ENCODE assay signal across 8 mouse cellular contexts in the genomic region with DNA sequence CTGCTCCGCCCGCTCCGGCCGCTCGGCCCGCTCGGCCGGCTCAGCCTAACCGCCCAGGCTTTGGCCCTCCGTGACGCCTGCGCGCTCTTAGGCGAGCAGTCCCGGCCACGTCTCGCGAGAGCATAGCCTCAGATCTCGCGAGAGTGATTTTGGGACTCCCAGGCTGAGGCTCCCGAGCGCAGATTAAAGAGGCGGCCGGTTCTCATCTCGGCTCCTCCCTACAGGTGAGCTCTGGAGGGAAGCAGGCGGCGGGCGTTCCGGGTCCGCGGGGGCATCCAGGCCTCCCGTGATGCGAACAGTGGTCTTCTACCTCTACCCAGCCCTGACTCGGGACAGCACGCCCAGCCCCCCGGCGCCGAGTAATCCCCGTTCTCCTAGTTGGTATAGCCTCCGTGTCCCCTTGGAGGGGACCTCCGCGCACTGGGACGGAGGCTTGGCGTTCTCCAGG. TPM values are rescaled to one million over a fixed set of nuclear protein-coding genes. Genes with fewer than 3 reads are reported as not detected.
DNase-seq lines count a peak whose midpoint lies in the region; ATAC-seq and TF ChIP-seq lines count a peak whose summit lies in the region.

A gene (minus strand): TSS at position 89 of the 448 bp plus-strand sequence.

- TF ChIP-seq CTCF in liver, embryonic 14.5 days (IDR thresholded peaks at IDR 0.05; ENCODE audit: low read depth), result no peak
- no peak for TF ChIP-seq CTCF in stomach, postnatal 0 days (IDR thresholded peaks at IDR 0.05; ENCODE audit: low read depth)

- peak; percentile 86 for DNase-seq in c-Kit-negative CD71-positive TER-119-positive erythroid progenitor cells, embryonic 14.5 days (ENCODE audit: low read depth, low spot score)
- peak; percentile 69 for DNase-seq in fibroblast of lung, adult 2 months (ENCODE audit: low read depth)
- peak; percentile 92 to 94 for DNase-seq in kidney, postnatal 25 days
- peak; percentile 84 to 87 (median 84) for DNase-seq in liver, embryonic 14.5 days (ENCODE audit: low read depth in 3 of 3, low spot score in 3 of 3)
- peak; percentile 91 for DNase-seq in neural tube, embryonic 11.5 days (ENCODE audit: low spot score)
- peak; percentile 88 for DNase-seq in stomach, postnatal 0 days (ENCODE audit: low spot score)

- peak within 1 kb of the TSS; percentile 68 for H3K9ac ChIP-seq in heart, embryonic 15.5 days
- peak within 1 kb of the TSS; percentile 78 for H3K9ac ChIP-seq in liver, embryonic 14.5 days (replicated peaks)
- peak within 1 kb of the TSS; percentile 71 for H3K9ac ChIP-seq in neural tube, embryonic 11.5 days (ENCODE audit: low read length)
- H3K9ac ChIP-seq in stomach, postnatal 0 days (ENCODE audit: low read length), result peak within 1 kb of the TSS; percentile 78

- no peaks in the 10 kb centered on the region for H3K9me3 ChIP-seq in heart, embryonic 15.5 days (replicated peaks)
- H3K9me3 ChIP-seq in liver, embryonic 14.5 days (ENCODE audit: control insufficient read depth, low read length), result no peaks in the 10 kb centered on the region
- no peaks in the 10 kb centered on the region for H3K9me3 ChIP-seq in neural tube, embryonic 11.5 days (ENCODE audit: control insufficient read depth, low read length)
- no peaks in the 10 kb centered on the region for H3K9me3 ChIP-seq in stomach, postnatal 0 days (ENCODE audit: control insufficient read depth, low read length)

- H3K36me3 ChIP-seq in heart, embryonic 15.5 days, result no peaks in the 10 kb centered on the region
- no peaks in the 10 kb centered on the region for H3K36me3 ChIP-seq in liver, embryonic 14.5 days (replicated peaks; ENCODE audit: control insufficient read depth, insufficient read depth, low read depth)
- no peaks in the 10 kb centered on the region for H3K36me3 ChIP-seq in neural tube, embryonic 11.5 days (ENCODE audit: control insufficient read depth, insufficient read depth, low read length)
- no peaks in the 10 kb centered on the region for H3K36me3 ChIP-seq in stomach, postnatal 0 days (ENCODE audit: control insufficient read depth, insufficient read depth, low read length)

- peak within 1 kb of the TSS; percentile 66 for H3K4me3 ChIP-seq in heart, embryonic 15.5 days
- H3K4me3 ChIP-seq in liver, embryonic 14.5 days (ENCODE audit: insufficient read depth in 1 of 2, low read depth in 2 of 2, low read length in 2 of 2), result peak within 1 kb of the TSS; percentile 72 to 80
- peak within 1 kb of the TSS; percentile 41 for H3K4me3 ChIP-seq in neural tube, embryonic 11.5 days (ENCODE audit: low read depth, low read length)
- peak within 1 kb of the TSS; percentile 58 for H3K4me3 ChIP-seq in stomach, postnatal 0 days (ENCODE audit: low read depth, low read length)

- 0 out of 2 replicates have a peak, but pooled peaks cover 6% of the 10 kb centered on the region for H3K4me1 ChIP-seq in heart, embryonic 15.5 days (replicated peaks)
- peaks cover 3 to 12% of the 10 kb centered on the region in 2 experiments for H3K4me1 ChIP-seq in liver, embryonic 14.5 days (replicated peaks; ENCODE audit: control insufficient read depth in 2 of 2, insufficient read depth in 2 of 2, low read length in 1 of 2)
- no peaks in the 10 kb centered on the region for H3K4me1 ChIP-seq in neural tube, embryonic 11.5 days (ENCODE audit: control insufficient read depth, insufficient read depth, low read length)
- H3K4me1 ChIP-seq in stomach, postnatal 0 days (replicated peaks; ENCODE audit: control insufficient read depth, insufficient read depth), result no peaks in the 10 kb centered on the region

- peak; percentile 49 for TF ChIP-seq EP300 in liver, embryonic 14.5 days (IDR thresholded peaks at IDR 0.05; ENCODE audit: low read depth)
- TF ChIP-seq EP300 in stomach, postnatal 0 days (optimal IDR thresholded peaks at IDR 0.05), result peak; percentile 95

- peak within 1 kb of the TSS; percentile 82 for H3K27ac ChIP-seq in heart, embryonic 15.5 days
- H3K27ac ChIP-seq in liver, embryonic 14.5 days, result no peak within 1 kb of the TSS; the same call in 1 of the 2 replicates
- H3K27ac ChIP-seq in neural tube, embryonic 11.5 days (ENCODE audit: low read depth, low read length), result peak within 1 kb of the TSS; percentile 61
- peak within 1 kb of the TSS; percentile 85 for H3K27ac ChIP-seq in stomach, postnatal 0 days (replicated peaks)

- H3K27me3 ChIP-seq in heart, embryonic 15.5 days, result 0 out of 2 replicates have a peak, but pooled peaks cover 3% of the 10 kb centered on the region
- no peaks in the 10 kb centered on the region for H3K27me3 ChIP-seq in liver, embryonic 14.5 days (ENCODE audit: control insufficient read depth, insufficient read depth, low read length)
- H3K27me3 ChIP-seq in neural tube, embryonic 11.5 days (ENCODE audit: control insufficient read depth, insufficient read depth, low read length), result 0 out of 2 replicates have a peak, but pooled peaks cover 6% of the 10 kb centered on the region
- H3K27me3 ChIP-seq in stomach, postnatal 0 days (ENCODE audit: control insufficient read depth, insufficient read depth, low read length), result no peaks in the 10 kb centered on the region

- 14% methylated on average over 33 of the region's 44 CpGs for WGBS in heart, embryonic 15.5 days
- WGBS in liver, embryonic 14.5 days (ENCODE audit: insufficient replicate concordance), result 8% methylated on average over 37 of the region's 44 CpGs
- WGBS in neural tube, embryonic 11.5 days, result 16% methylated on average over 38 of the region's 44 CpGs
- WGBS in stomach, postnatal 0 days, result 14% methylated on average over 39 of the region's 44 CpGs

- H3K4me2 ChIP-seq in heart, embryonic 15.5 days, result peak within 1 kb of the TSS; percentile 65
- H3K4me2 ChIP-seq in liver, embryonic 14.5 days (ENCODE audit: low read depth), result peak within 1 kb of the TSS; percentile 75
- peak within 1 kb of the TSS; percentile 46 for H3K4me2 ChIP-seq in neural tube, embryonic 11.5 days (ENCODE audit: low read depth)
- H3K4me2 ChIP-seq in stomach, postnatal 0 days (replicated peaks; ENCODE audit: low read depth), result peak within 1 kb of the TSS; percentile 59

- ATAC-seq in CD4-positive, CD25-positive, alpha-beta regulatory T cell, adult 4 months, result peak; percentile 99
- peak; percentile 98 for ATAC-seq in heart, embryonic 15.5 days (replicated peaks; ENCODE audit: insufficient number of reproducible peaks, insufficient read depth, low FRiP score, low read depth)
- peak; percentile 99 for ATAC-seq in liver, embryonic 14.5 days (ENCODE audit: insufficient read depth)
- ATAC-seq in neural tube, embryonic 11.5 days (ENCODE audit: insufficient read depth, low FRiP score, low TSS enrichment), result peak; percentile 99
- peak; percentile 99 for ATAC-seq in stomach, postnatal 0 days (ENCODE audit: low FRiP score, low TSS enrichment)

RNA-seq across cellular contexts. Expression of the gene that starts here (rescaled TPM):
- 1 to 10 TPM; 6.2 TPM for polyA plus RNA-seq in CD4-positive, CD25-positive, alpha-beta regulatory T cell, adult 4 months (2017; shearing (Covaris generic))
- 4.0 and 4.6 TPM in 2 replicates for polyA plus RNA-seq in heart, embryonic 15.5 days (2015; fragmentation: Nextera tagmentation; extraction: Ambion mirVana)
- polyA plus RNA-seq in liver, embryonic 14.5 days (2012; rRNA removed), result 0.79 and 1.5 TPM in 2 replicates
- polyA plus RNA-seq in liver, embryonic 14.5 days (2014; fragmentation: Nextera tagmentation; extraction: Ambion mirVana), result 1.9 and 3.1 TPM in 2 replicates
- polyA plus RNA-seq in neural tube, embryonic 11.5 days (2014; fragmentation: Nextera tagmentation; extraction: Ambion mirVana), result 9.2 and 9.8 TPM in 2 replicates
- 4.9 and 5.3 TPM in 2 replicates for polyA plus RNA-seq in stomach, postnatal 0 days (2015; fragmentation: Nextera tagmentation; extraction: Ambion mirVana)
